Mouse (Mus musculus) ES-E14 (cell line): ENCODE results near the gene Rcvrn.

ENCODE experiments used
- ZC3H11A ChIP-seq: IDR thresholded peaks from 2 replicates; pipeline ENCODE4 v1.6.1; 2012; ENCODE audit warnings: low read depth, mild to moderate bottlenecking, inconsistent platforms, low read length, borderline replicate concordance
- ZNF384 ChIP-seq: IDR thresholded peaks from 2 replicates; pipeline ENCODE4 v1.6.1; 2012; ENCODE audit warnings: low read depth, low read length, inconsistent platforms

GRCm38 (mm10) chr11:67656366-67656765 is 38.8 kb upstream of the Rcvrn start:
- no peak for TF ChIP-seq ZNF384
- TF ChIP-seq ZC3H11A, result no peak
